Mouse (Mus musculus): ENCODE results near the gene Cyp2f2. TPM values are rescaled to one million over a fixed set of nuclear protein-coding genes. Genes with fewer than 3 reads are reported as not detected.

Cyp2f2 gene
- polyA plus RNA-seq, 1 experiment, result not detected

GRCm38 (mm10) chr7:27158171-27158570, 38.5 kb downstream of the Cyp2f2 start:
- TF ChIP-seq EP300 (IDR thresholded peaks at IDR 0.05; ENCODE audit: insufficient read depth, low read depth, low read length) (no peak), POLR2A (IDR thresholded peaks at IDR 0.05; ENCODE audit: insufficient read depth, low read length) (no peak), CTCF (IDR thresholded peaks at IDR 0.05; ENCODE audit: low read depth, low read length) (no peak)
- no peaks in the 10 kb centered on the region for H3K36me3 ChIP-seq (ENCODE audit: control insufficient read depth, insufficient read depth, low read length, poor library complexity, severe bottlenecking)
- H3K27me3 ChIP-seq (ENCODE audit: control insufficient read depth, insufficient read depth, low read length, poor library complexity, severe bottlenecking), result no peaks in the 10 kb centered on the region
- H3K4me1 ChIP-seq (ENCODE audit: control insufficient read depth, insufficient read depth, low read length), result peaks cover 3% of the 10 kb centered on the region
- no peak overlapping the region for H3K4me3 ChIP-seq (ENCODE audit: low read depth, low read length)
- no peak overlapping the region for H3K9ac ChIP-seq (ENCODE audit: low read depth, poor library complexity, severe bottlenecking)
- no peak overlapping the region for H3K27ac ChIP-seq (ENCODE audit: insufficient read depth, low read length)
- H3K9me3 ChIP-seq (replicated peaks; ENCODE audit: control insufficient read depth, insufficient read depth, low read length, poor library complexity, severe bottlenecking), result no peaks in the 10 kb centered on the region

GRCm38 (mm10) chr7:27159256-27159655, 39.5 kb downstream of the Cyp2f2 start:
- no peak for TF ChIP-seq POLR2A (IDR thresholded peaks at IDR 0.05; ENCODE audit: insufficient read depth, low read length)
- no peak for TF ChIP-seq EP300 (IDR thresholded peaks at IDR 0.05; ENCODE audit: insufficient read depth, low read depth, low read length)
- no peak for TF ChIP-seq CTCF (IDR thresholded peaks at IDR 0.05; ENCODE audit: low read depth, low read length)
- no peak overlapping the region for H3K27ac ChIP-seq (ENCODE audit: insufficient read depth, low read length)
- peaks cover 3% of the 10 kb centered on the region for H3K4me1 ChIP-seq (ENCODE audit: control insufficient read depth, insufficient read depth, low read length)
- H3K9ac ChIP-seq (ENCODE audit: low read depth, poor library complexity, severe bottlenecking), result no peak overlapping the region
- H3K36me3 ChIP-seq (ENCODE audit: control insufficient read depth, insufficient read depth, low read length, poor library complexity, severe bottlenecking), result no peaks in the 10 kb centered on the region
- H3K9me3 ChIP-seq (replicated peaks; ENCODE audit: control insufficient read depth, insufficient read depth, low read length, poor library complexity, severe bottlenecking), result no peaks in the 10 kb centered on the region
- no peak overlapping the region for H3K4me3 ChIP-seq (ENCODE audit: low read depth, low read length)
- H3K27me3 ChIP-seq (ENCODE audit: control insufficient read depth, insufficient read depth, low read length, poor library complexity, severe bottlenecking), result no peaks in the 10 kb centered on the region

GRCm38 (mm10) chr7:27159882-27160281, 40.2 kb downstream of the Cyp2f2 start:
- H3K36me3 ChIP-seq (ENCODE audit: control insufficient read depth, insufficient read depth, low read length, poor library complexity, severe bottlenecking), result no peaks in the 10 kb centered on the region
- H3K27me3 ChIP-seq (ENCODE audit: control insufficient read depth, insufficient read depth, low read length, poor library complexity, severe bottlenecking), result no peaks in the 10 kb centered on the region
- TF ChIP-seq EP300 (IDR thresholded peaks at IDR 0.05; ENCODE audit: insufficient read depth, low read depth, low read length) (0 out of 2 replicates have a peak, but pooled peaks have one; percentile 5), POLR2A (IDR thresholded peaks at IDR 0.05; ENCODE audit: insufficient read depth, low read length) (no peak), CTCF (IDR thresholded peaks at IDR 0.05; ENCODE audit: low read depth, low read length) (peak; percentile 97)
- H3K27ac ChIP-seq (ENCODE audit: insufficient read depth, low read length), result peak overlapping the region; percentile 18; the same call in 1 of the 2 replicates
- H3K4me1 ChIP-seq (ENCODE audit: control insufficient read depth, insufficient read depth, low read length), result peaks cover 3% of the 10 kb centered on the region
- no peak overlapping the region for H3K4me3 ChIP-seq (ENCODE audit: low read depth, low read length)
- H3K9ac ChIP-seq (ENCODE audit: low read depth, poor library complexity, severe bottlenecking), result no peak overlapping the region
- H3K9me3 ChIP-seq (replicated peaks; ENCODE audit: control insufficient read depth, insufficient read depth, low read length, poor library complexity, severe bottlenecking), result no peaks in the 10 kb centered on the region

- Histone ChIP-seq H3K9ac (ENCODE audit: low read depth, poor library complexity, severe bottlenecking) (no peak overlapping the region), H3K4me3 (ENCODE audit: low read depth, low read length) (no peak overlapping the region), H3K9me3 (replicated peaks; ENCODE audit: control insufficient read depth, insufficient read depth, low read length, poor library complexity, severe bottlenecking) (no peaks in the 10 kb centered on the region), H3K36me3 (ENCODE audit: control insufficient read depth, insufficient read depth, low read length, poor library complexity, severe bottlenecking) (no peaks in the 10 kb centered on the region), H3K27ac (ENCODE audit: insufficient read depth, low read length) (no peak overlapping the region), H3K4me1 (ENCODE audit: control insufficient read depth, insufficient read depth, low read length) (peaks cover 3% of the 10 kb centered on the region), H3K27me3 (ENCODE audit: control insufficient read depth, insufficient read depth, low read length, poor library complexity, severe bottlenecking) (no peaks in the 10 kb centered on the region)
- no peak for TF ChIP-seq EP300 (IDR thresholded peaks at IDR 0.05; ENCODE audit: insufficient read depth, low read depth, low read length)
- TF ChIP-seq POLR2A (IDR thresholded peaks at IDR 0.05; ENCODE audit: insufficient read depth, low read length), result no peak
- no peak for TF ChIP-seq CTCF (IDR thresholded peaks at IDR 0.05; ENCODE audit: low read depth, low read length)
Measured at GRCm38 (mm10) chr7:27160921-27161320, 41.2 kb downstream of the Cyp2f2 start.

GRCm38 (mm10) chr7:27161744-27162143, 42.0 kb downstream of the Cyp2f2 start:
- no peak for TF ChIP-seq POLR2A (IDR thresholded peaks at IDR 0.05; ENCODE audit: insufficient read depth, low read length)
- Histone ChIP-seq H3K4me1 (ENCODE audit: control insufficient read depth, insufficient read depth, low read length) (peaks cover 2% of the 10 kb centered on the region), H3K4me3 (ENCODE audit: low read depth, low read length) (no peak overlapping the region), H3K27ac (ENCODE audit: insufficient read depth, low read length) (no peak overlapping the region), H3K36me3 (ENCODE audit: control insufficient read depth, insufficient read depth, low read length, poor library complexity, severe bottlenecking) (no peaks in the 10 kb centered on the region), H3K9me3 (replicated peaks; ENCODE audit: control insufficient read depth, insufficient read depth, low read length, poor library complexity, severe bottlenecking) (no peaks in the 10 kb centered on the region), H3K27me3 (ENCODE audit: control insufficient read depth, insufficient read depth, low read length, poor library complexity, severe bottlenecking) (no peaks in the 10 kb centered on the region), H3K9ac (ENCODE audit: low read depth, poor library complexity, severe bottlenecking) (no peak overlapping the region)

GRCm38 (mm10) chr7:27162780-27163449, 43.2 kb downstream of the Cyp2f2 start:
- peaks cover 2% of the 10 kb centered on the region for H3K4me1 ChIP-seq (ENCODE audit: control insufficient read depth, insufficient read depth, low read length)

More at GRCm38 (mm10) chr7:27162780-27163449, 43.2 kb downstream of the Cyp2f2 start:
- no peak overlapping the region for H3K27ac ChIP-seq (ENCODE audit: insufficient read depth, low read length)
- TF ChIP-seq POLR2A (IDR thresholded peaks at IDR 0.05; ENCODE audit: insufficient read depth, low read length) (no peak), EP300 (IDR thresholded peaks at IDR 0.05; ENCODE audit: insufficient read depth, low read depth, low read length) (no peak), CTCF (IDR thresholded peaks at IDR 0.05; ENCODE audit: low read depth, low read length) (no peak)
- no peaks in the 10 kb centered on the region for H3K36me3 ChIP-seq (ENCODE audit: control insufficient read depth, insufficient read depth, low read length, poor library complexity, severe bottlenecking)
- no peak overlapping the region for H3K9ac ChIP-seq (ENCODE audit: low read depth, poor library complexity, severe bottlenecking)
- H3K4me3 ChIP-seq (ENCODE audit: low read depth, low read length), result no peak overlapping the region
- no peaks in the 10 kb centered on the region for H3K9me3 ChIP-seq (replicated peaks; ENCODE audit: control insufficient read depth, insufficient read depth, low read length, poor library complexity, severe bottlenecking)
- H3K27me3 ChIP-seq (ENCODE audit: control insufficient read depth, insufficient read depth, low read length, poor library complexity, severe bottlenecking), result no peaks in the 10 kb centered on the region
